ENCODE assay signal across 17 mouse cellular contexts in genomic region chr5:142346454-142346853, GRCm38 (mm10). TPM values are rescaled to one million over a fixed set of nuclear protein-coding genes. Genes with fewer than 3 reads are reported as not detected.
A peak's percentile ranks its signal among the peaks of the same experiment; 100 is the strongest.
DNase-seq lines count a peak whose midpoint lies in the region; TF ChIP-seq lines count a peak whose summit lies in the region.
"Had no signal": no experiment of that assay in that cellular context is flagged by ENCODE, and none has a peak within 500 bp of the region (broad histone marks: within the 10 kb centered on the region; RNA-seq: fewer than 3 reads in every experiment).

No protein-coding gene starts in this region.

- TF ChIP-seq CTCF in layer of hippocampus, adult 2 months (conservative IDR thresholded peaks at IDR 0.05), result no peak

- no peak overlapping the region for H3K4me3 ChIP-seq in layer of hippocampus, adult 2 months

- DNase-seq in layer of hippocampus, adult 2 months (ENCODE audit: low spot score in 2 of 2), result peak in 1 of 2 experiments; percentile 33
- DNase-seq in layer of hippocampus, postnatal 10 days (ENCODE audit: low spot score in 2 of 2), result no peak
- DNase-seq in layer of hippocampus, adult 9-11 months, result peak; percentile 59
- DNase-seq in layer of hippocampus, adult 9-10 months (ENCODE audit: low spot score), result no peak
- peak; percentile 34 for DNase-seq in brain, adult 2 months (ENCODE audit: low read depth, low spot score)
- no peak for DNase-seq in gastrocnemius, adult 18-20 months (ENCODE audit: low spot score)
- DNase-seq: adrenal gland, adult 2 months; adrenal gland, adult 8-10 months; adrenal gland, postnatal 10 days; adrenal gland, postnatal 14 days; adrenal gland, postnatal 25 days; adrenal gland, postnatal 36 days; B cell, adult 2 months; cerebellum, adult 11 months; cerebellum, adult 11-12 months; cerebellum, adult 18-20 months; cerebellum, adult 2 months had no signal

- peak overlapping the region; percentile 90 for H3K27ac ChIP-seq in layer of hippocampus, adult 2 months

RNA-seq across cellular contexts. Expression of gene Foxk1, which starts 54.8 kb away (rescaled TPM):
- total RNA-seq in layer of hippocampus, adult 2 months (2021), result 10 to 100 TPM; 53.0 to 60.3 TPM
- total RNA-seq in layer of hippocampus, postnatal 10 days (2021), result 10 to 100 TPM; 33.9 to 37.9 TPM
- 10 to 100 TPM; 14.5 to 16.4 TPM for total RNA-seq in gastrocnemius, adult 18-20 months (2021)

Comparison
In these comparisons a context has a peak if more than half of its experiments do, and no peak if none do; other contexts are left out.
1. DNase-seq: peak in layer of hippocampus, adult 9-11 months (single experiment) and brain, adult 2 months (single experiment); none in layer of hippocampus, postnatal 10 days (0 of 2), layer of hippocampus, adult 9-10 months (single experiment) and gastrocnemius, adult 18-20 months (single experiment).